Mouse (Mus musculus) hematopoietic multipotent progenitor cell, adult 10-12 weeks (in vitro differentiated cells): ENCODE results near the gene Foxp3. TPM values are rescaled to one million over a fixed set of nuclear protein-coding genes. Genes with fewer than 3 reads are reported as not detected.

Experiments used
- polyA plus RNA-seq: library from polyadenylated mRNA; stranded (reverse); fragments of >175 nt; gene quantifications from 2 replicates; pipeline ENCODE4 v1.2.3, GENCODE M21; 2012; ENCODE audit warnings: low replicate concordance

Foxp3 gene
- polyA plus RNA-seq: 53.4 and 130 TPM in 2 replicates

GRCm38 (mm10) chrX:7573176-7574086, at the start of gene Foxp3:
Gene Foxp3 (plus strand): TSS chrX:7573644.

GRCm38 (mm10) chrX:7574087-7574884, 842 bp downstream of the Foxp3 start, which contains the start of gene Ppp1r3f:
Gene Ppp1r3f (minus strand): TSS chrX:7574283.

GRCm38 (mm10) chrX:7604879-7605574, 31.6 kb downstream of the Foxp3 start, which contains the start of gene Ccdc22:
Gene Ccdc22 (minus strand): TSS chrX:7605517.

GRCm38 (mm10) chrX:7606783-7607182, 33.3 kb downstream of the Foxp3 start, which contains the start of gene Cacna1f:
Gene Cacna1f (plus strand): TSS chrX:7607083.

GRCm38 (mm10) chrX:7638401-7639091, 65.1 kb downstream of the Foxp3 start, which contains the start of gene Syp:
Gene Syp (plus strand): TSS chrX:7638471.

Other genes starting within 250 kb of the Foxp3 start
- gene Usp27x, start 197.8 kb upstream of the Foxp3 start, polyA plus RNA-seq: 0.13 and 0.38 TPM in 2 replicates
- 4.5 and 7.5 TPM in 2 replicates for gene Ppp1r3f, start 639 bp downstream of the Foxp3 start, polyA plus RNA-seq
- 15.7 and 23.4 TPM in 2 replicates for gene Ccdc22, start 31.9 kb downstream of the Foxp3 start, polyA plus RNA-seq
- gene Cacna1f, start 33.4 kb downstream of the Foxp3 start, polyA plus RNA-seq: 0.06 TPM in 1 of 2 replicates, not detected in the other
- gene Syp, start 64.8 kb downstream of the Foxp3 start, polyA plus RNA-seq: 1.3 and 1.4 TPM in 2 replicates
- gene Prickle3, start 83.6 kb downstream of the Foxp3 start, polyA plus RNA-seq: 46.7 and 115 TPM in 2 replicates
- gene Plp2, start 97.7 kb downstream of the Foxp3 start, polyA plus RNA-seq: 101 and 137 TPM in 2 replicates
- 0.09 TPM in 1 of 2 replicates, not detected in the other for gene Magix, start 107.6 kb downstream of the Foxp3 start, polyA plus RNA-seq
- 3.7 and 10.8 TPM in 2 replicates for gene Gpkow, start 123.5 kb downstream of the Foxp3 start, polyA plus RNA-seq
- 23.1 and 43.2 TPM in 2 replicates for gene Wdr45, start 140.7 kb downstream of the Foxp3 start, polyA plus RNA-seq
- 6.3 and 11.1 TPM in 2 replicates for gene Gm45208, start 148.6 kb downstream of the Foxp3 start, polyA plus RNA-seq
- 15.7 and 22.6 TPM in 2 replicates for gene Praf2, start 154.8 kb downstream of the Foxp3 start, polyA plus RNA-seq
- 0.70 and 1.6 TPM in 2 replicates for gene Ccdc120, start 177.3 kb downstream of the Foxp3 start, polyA plus RNA-seq
- 51.6 and 59.4 TPM in 2 replicates for gene Tfe3, start 188.9 kb downstream of the Foxp3 start, polyA plus RNA-seq
- gene Gripap1, start 216.1 kb downstream of the Foxp3 start, polyA plus RNA-seq: 58.1 and 71.9 TPM in 2 replicates
- 0.54 and 0.69 TPM in 2 replicates for gene Kcnd1, start 248.6 kb downstream of the Foxp3 start, polyA plus RNA-seq